Mouse (Mus musculus): ENCODE results near the gene Rab33a. TPM values are rescaled to one million over a fixed set of nuclear protein-coding genes. Genes with fewer than 3 reads are reported as not detected.

Gene Rab33a
- polyA plus RNA-seq (2012; rRNA removed) = 0.84 and 1.2 TPM in 2 replicates

- DNase-seq (ENCODE audit: low read depth) = no peak
Observed at GRCm38 (mm10) chrX:48518808-48519548, at the start of gene Rab33a. TSS of gene Rab33a (plus strand) at chrX:48519285.

DNA sequence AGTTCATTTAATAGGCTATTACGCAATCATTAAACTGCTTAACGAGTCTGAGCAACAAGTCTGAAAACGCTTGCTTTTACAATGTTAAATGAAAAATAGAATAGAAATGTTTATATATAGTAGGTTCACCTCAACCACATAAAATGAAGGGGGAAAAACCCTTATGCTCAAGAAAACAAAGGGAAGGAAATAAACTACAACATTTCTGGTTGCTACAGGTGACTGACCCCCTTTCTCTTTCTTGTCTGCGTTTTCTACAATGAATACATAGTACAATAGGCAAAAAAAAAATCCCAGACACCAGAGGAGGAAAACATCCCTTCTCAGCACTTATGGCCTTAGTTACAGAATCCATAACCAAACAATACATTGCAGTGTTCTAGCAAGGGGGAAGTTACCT is 38.0 kb upstream of the Rab33a start:
- no peak for DNase-seq (ENCODE audit: low read depth)

GRCm38 (mm10) chrX:48481687-48482086 is 37.4 kb upstream of the Rab33a start:
- DNase-seq (ENCODE audit: low read depth) = no peak

DNA sequence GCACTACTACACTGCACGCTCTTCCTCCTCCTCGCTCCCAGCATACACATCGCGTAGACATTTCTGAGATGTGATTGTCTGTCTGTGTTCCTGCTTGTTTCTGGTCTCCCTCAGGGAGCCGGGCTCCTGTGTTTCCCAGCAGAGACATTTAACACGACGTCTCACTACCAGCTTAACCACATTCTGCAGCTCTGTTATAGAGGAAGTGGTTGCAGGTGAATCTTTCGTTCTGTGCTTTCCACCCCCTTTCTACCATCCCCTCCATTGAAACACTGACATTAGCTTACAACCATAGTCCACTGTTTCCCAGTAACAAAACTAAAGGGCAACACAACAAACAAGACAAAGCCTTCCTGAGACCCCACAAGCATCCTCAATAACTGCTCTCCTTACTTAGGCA is 25.3 kb upstream of the Rab33a start:
- DNase-seq (ENCODE audit: low read depth) = no peak

- DNase-seq (ENCODE audit: low read depth) = peak; percentile 36
Observed at GRCm38 (mm10) chrX:48513166-48513807, 5.8 kb upstream of the Rab33a start, which contains the start of gene Aifm1. TSS of gene Aifm1 (minus strand) at chrX:48513563.

DNA sequence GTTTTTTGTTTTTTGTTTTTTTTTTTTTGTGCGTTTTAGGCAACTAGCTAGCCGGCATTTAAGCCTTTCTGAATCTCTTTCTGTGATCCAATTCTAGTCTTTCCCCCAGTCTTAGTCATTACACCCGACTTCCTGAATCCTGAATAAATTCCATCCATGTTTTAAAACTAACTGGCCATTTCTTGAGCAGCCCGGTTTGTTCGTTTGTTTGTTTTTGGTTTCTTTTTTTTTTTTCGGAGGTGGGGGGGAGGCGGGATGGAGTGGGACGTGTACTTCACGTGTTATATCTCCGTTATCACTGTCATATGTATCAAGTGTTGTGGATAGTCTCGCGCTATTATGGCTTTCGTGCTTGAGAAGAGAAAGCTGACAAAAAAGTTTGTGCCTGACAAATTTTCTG is 5.3 kb upstream of the Rab33a start:
- no peak for DNase-seq (ENCODE audit: low read depth)

GRCm38 (mm10) chrX:48518211-48518807 is 776 bp upstream of the Rab33a start:
- no peak for DNase-seq (ENCODE audit: low read depth)

DNA sequence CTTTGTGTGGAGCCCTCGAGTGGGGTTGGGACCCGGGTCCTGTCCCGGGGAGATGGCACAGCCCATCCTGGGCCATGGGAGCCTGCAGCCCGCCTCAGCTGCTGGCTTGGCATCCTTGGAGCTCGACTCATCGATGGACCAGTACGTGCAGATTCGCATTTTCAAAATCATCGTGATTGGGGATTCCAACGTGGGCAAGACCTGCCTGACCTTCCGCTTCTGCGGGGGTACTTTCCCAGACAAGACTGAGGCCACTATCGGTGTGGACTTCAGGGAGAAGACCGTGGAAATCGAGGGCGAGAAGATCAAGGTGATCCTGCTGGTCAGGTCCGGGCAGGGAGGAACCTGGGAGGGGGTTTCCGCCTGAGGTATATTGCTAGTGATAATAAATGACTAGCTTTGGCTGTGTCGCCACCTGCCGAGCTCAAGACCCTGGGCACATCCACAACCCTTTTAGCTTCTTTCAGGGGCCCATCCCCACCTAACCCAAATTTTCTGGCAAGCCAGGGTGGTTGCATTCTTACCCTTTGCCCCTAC is 532 bp downstream of the Rab33a start:
- no peak for DNase-seq (ENCODE audit: low read depth)

GRCm38 (mm10) chrX:48521651-48522050 is 2.6 kb downstream of the Rab33a start:
- DNase-seq (ENCODE audit: low read depth) = no peak

DNA sequence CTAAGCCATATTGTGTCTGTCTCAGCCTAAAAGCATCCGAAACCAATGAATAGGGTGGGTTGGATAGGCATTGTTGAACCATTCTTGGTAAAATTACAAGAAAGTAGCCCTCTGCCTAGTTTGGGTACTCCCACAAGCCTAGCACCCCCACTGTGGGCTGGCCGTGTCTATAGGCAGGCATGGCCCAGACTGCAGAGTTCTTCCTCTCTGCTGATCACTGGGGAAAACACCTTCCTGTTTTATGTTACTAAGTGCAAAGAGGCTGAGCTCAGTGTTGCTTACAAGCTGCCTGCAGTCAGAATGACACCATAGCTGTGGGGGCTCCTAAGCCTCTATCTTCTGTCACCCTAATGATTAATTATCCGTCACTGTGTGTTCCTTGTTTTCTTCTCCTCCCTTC is 4.4 kb downstream of the Rab33a start:
- no peak for DNase-seq (ENCODE audit: low read depth)

GRCm38 (mm10) chrX:48525332-48525731 is 6.2 kb downstream of the Rab33a start:
- DNase-seq (ENCODE audit: low read depth) = no peak

GRCm38 (mm10) chrX:48525866-48526265 is 6.8 kb downstream of the Rab33a start:
- DNase-seq (ENCODE audit: low read depth) = no peak

- DNase-seq (ENCODE audit: low read depth) = no peak
Observed at GRCm38 (mm10) chrX:48526435-48526834, 7.3 kb downstream of the Rab33a start.

GRCm38 (mm10) chrX:48532175-48532574 is 13.1 kb downstream of the Rab33a start:
- no peak for DNase-seq (ENCODE audit: low read depth)

Other genes with a start within 250 kb of the Rab33a start
- 2.6 and 3.7 TPM in 2 replicates for gene Bcorl1, start 177.9 kb upstream of the Rab33a start, polyA plus RNA-seq (2012; rRNA removed)
- 5.9 and 7.1 TPM in 2 replicates for gene Elf4, start 56.2 kb upstream of the Rab33a start, polyA plus RNA-seq (2012; rRNA removed)
- 21.5 and 24.8 TPM in 2 replicates for gene Aifm1, start 5.7 kb upstream of the Rab33a start, polyA plus RNA-seq (2012; rRNA removed)
- 4.1 and 5.1 TPM in 2 replicates for gene Zfp280c, start 75.2 kb downstream of the Rab33a start, polyA plus RNA-seq (2012; rRNA removed)
- gene Slc25a14, start 104.1 kb downstream of the Rab33a start, polyA plus RNA-seq (2012; rRNA removed) = 2.6 and 3.5 TPM in 2 replicates
- gene Gpr119, start 155.2 kb downstream of the Rab33a start, polyA plus RNA-seq (2012; rRNA removed) = not detected in 2 replicates
- gene Rbmx2, start 175.7 kb downstream of the Rab33a start, polyA plus RNA-seq (2012; rRNA removed) = 1.2 and 1.3 TPM in 2 replicates